Mouse (Mus musculus): ENCODE data around the gene Gnb1. TPM values are rescaled to one million over a fixed set of nuclear protein-coding genes. Genes with fewer than 3 reads are reported as not detected.
A peak's percentile ranks its signal among the peaks of the same experiment; 100 is the strongest.

Gnb1 gene
- total RNA-seq, 1 experiment from 2014 or later, result 120 TPM

DNA sequence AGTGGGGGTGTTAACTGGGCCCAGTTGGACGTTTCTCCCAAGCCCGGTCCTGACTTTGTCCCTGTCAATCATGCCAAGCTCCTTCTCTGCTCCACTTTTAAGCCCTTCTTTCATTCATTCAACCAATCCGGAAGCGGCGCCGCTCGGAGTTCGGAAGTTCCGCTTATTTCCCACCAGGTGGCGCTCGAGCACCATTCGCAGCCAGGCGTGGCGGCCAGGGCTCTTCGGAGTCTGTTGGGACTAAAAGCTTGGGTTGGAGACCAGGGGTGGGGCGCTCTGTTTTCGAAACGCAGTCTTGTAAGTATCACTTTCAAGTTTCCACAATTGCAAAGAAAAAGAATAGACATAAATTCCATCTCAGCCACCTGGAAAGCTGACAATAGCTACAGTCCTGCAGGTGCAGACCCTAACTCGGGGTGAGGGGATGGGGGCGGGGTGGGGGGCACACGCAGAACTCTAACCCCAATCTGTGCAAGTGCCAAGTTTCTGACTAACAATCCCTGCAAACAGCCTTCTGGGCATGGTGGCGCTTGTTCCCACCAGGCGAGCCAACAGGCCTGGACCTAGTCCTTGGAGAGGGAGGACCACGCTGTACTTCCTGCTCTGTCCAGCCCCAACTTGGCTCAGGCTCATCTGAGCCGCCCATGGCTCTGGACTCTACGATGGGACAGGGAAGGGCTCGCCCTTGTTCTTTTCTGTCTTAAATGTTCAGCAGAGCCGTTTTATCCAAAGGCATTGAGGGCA lies 9.6 kb upstream of the Gnb1 start:
- ATAC-seq (ENCODE audit: extremely low read depth, insufficient number of reproducible peaks, low FRiP score, poor library complexity, severe bottlenecking), result peak; percentile 86

DNA sequence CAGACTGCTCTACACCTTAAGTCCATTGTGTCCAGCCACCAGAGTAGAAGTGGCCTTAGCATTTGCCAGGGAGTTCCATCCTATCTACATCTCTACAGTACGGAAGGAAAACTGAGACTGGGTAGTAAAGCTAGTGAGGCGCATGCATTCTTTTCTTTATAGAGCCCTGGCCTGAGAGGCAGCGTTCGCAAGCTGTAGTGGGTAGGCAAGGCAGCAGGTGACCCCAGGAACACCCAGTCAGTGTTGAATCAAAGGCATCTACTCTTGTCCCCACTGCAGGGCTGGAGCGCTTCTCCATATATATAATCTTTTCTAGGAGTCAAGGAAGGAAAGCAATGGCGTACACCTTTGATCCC lies 9.1 kb upstream of the Gnb1 start:
- no peak for ATAC-seq (ENCODE audit: extremely low read depth, insufficient number of reproducible peaks, low FRiP score, poor library complexity, severe bottlenecking)

DNA sequence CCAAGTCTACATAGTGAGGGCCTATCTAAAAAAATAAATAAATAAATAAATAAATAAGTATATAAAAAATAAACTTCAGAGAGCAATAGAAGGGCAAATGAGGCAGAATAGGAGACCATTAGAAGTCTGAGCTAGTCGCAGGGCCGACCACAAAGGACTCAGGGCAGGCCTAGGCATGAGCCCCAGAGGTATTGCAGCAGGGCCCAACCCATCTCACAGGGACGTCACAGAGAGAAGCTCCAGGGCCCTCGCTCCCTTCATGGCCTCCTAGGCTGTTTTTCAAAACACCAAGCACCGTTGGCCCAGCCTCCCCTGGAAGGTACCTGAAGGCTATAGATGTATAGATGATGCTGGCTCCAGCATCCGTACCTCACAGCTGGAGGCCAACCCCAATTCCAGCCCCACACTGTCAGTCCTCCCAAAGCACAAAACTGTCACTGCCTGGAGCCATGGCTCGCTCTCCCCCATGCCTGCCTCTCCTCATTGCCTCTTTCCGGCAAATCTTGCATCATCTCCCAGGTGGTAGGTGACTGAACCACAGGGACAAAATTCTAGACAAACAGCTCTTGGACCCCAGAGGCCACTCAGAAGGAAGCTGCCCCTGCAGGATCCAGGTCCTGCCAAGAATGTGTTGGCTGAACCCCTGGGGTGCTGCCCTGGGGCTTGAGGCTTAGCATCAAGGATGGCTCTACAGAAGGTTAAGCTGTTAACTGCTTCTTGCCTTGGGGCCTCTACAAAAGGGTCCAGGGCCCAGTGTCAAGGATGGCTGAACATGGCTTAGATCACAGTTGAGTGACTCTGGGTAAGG lies 8.2 kb upstream of the Gnb1 start:
- no peak for ATAC-seq (ENCODE audit: extremely low read depth, insufficient number of reproducible peaks, low FRiP score, poor library complexity, severe bottlenecking)

DNA sequence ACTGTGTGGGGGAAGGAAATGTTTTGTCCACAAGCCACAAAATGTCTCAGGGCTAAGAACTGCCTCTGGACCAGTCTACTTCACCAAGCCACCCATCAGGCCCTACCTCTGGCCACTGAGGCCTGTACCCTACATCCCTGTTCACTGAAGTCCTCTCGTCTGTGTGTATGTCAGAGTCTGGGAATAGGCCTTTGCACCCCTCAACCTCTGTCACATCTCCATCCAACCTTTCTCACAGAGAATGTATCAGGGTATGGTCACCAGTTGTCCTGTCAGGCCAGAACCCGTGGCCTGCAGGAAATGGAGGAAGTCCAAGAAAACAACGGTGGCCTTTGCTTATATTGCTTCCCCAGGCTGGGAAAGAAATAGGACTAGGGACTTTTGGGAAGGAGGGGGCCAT lies 5.6 kb upstream of the Gnb1 start:
- ATAC-seq (ENCODE audit: extremely low read depth, insufficient number of reproducible peaks, low FRiP score, poor library complexity, severe bottlenecking), result no peak

DNA sequence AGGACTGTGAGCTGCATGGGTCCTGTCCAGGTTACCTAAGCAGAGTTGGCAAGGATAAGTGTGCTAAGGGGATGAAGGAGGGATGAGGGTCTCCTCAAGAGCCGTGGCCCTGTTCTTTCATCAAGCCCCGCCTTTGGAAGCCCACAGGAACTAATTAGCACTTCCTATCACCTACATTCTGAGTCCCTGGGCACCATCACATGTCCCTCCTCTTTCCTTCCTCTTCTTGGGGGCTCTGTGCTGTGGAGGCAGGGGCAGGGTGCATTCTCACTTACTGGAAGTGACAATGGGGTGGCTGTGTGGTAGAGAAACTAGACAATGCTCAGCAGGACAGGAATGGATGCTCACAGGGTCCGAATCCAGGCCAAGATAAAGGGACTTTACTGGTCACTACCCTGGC lies 3.4 kb upstream of the Gnb1 start:
- ATAC-seq (ENCODE audit: extremely low read depth, insufficient number of reproducible peaks, low FRiP score, poor library complexity, severe bottlenecking), result peak; percentile 25; the same call in 1 of the 2 replicates

DNA sequence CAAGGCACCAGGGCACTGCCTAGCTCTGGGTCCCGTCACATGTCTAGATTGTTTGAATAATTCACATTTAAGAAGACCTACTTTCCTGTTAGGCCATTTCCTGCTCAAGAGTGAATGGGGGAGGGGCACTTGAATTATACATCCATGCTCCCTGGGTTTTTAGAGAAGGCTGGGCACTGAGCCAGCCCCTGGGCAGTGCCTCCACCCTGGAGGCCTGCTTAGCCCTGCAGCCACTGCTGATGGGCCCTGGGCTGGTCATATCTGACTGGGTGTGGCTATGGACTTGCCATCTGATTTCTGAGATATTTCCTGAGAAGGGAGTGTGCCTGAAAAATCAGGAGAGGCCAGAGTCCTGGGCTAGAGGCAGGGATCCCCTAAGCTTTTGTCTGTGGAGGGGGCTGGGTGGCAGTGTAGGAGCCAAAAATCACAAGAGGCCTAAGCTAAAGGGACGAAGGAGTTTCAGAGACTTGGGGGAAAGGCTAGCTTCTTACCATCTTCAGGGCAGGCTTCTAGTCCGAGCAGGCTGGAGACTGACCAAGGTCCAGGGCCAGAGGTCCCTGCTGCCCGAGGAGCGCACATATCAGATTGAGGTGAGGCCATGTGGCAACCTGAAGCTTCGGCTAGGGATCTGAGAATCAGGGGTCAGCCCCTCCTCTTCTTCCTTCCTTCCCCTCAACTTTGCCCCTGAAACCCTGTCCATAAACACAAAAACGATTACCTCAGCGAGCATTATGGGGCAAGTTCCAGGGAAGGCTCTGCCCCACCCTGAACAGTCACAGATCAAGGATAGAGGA lies 2.7 kb upstream of the Gnb1 start:
- ATAC-seq (ENCODE audit: extremely low read depth, insufficient number of reproducible peaks, low FRiP score, poor library complexity, severe bottlenecking), result no peak

DNA sequence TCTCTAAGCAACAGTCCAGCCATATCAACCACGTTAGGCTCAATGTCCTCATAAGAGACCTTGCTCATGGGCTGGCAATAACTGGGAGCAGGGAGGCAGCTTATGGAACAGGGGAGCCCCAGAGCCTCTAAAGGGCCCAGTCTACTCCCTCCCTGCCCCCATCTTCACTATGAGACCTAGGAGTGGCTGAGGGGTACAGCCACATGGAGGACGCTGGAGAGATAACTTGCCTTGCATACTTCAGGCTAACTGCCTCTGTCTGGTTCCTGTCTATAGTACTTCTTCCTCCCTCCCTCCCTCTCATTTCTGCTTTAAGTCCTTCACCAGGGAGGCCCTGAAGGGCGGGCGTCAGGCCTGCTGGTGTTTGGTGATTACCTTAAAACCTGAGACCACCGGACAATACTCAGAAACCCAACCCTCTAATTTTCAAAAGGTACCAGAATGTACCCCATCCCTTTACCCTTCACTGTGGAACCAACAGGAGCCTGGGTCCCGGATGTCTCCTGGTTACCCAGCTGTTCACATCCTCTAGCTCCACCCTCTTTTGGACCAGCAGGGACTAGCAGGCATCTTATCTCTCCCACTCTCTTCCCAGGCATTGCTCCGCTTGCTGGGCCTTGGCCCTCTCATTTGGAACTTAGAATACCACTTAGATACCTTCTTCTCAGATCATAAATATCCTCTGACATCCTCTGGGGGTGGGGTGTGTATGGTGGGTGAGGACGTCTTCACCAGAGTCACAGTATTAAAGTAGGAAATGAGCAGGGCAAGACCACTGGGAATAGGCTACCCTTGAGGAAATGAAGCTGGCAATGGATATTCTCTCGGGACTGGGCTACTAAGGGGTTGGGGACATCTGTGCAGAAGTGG lies 1.8 kb upstream of the Gnb1 start:
- no peak for ATAC-seq (ENCODE audit: extremely low read depth, insufficient number of reproducible peaks, low FRiP score, poor library complexity, severe bottlenecking)

DNA sequence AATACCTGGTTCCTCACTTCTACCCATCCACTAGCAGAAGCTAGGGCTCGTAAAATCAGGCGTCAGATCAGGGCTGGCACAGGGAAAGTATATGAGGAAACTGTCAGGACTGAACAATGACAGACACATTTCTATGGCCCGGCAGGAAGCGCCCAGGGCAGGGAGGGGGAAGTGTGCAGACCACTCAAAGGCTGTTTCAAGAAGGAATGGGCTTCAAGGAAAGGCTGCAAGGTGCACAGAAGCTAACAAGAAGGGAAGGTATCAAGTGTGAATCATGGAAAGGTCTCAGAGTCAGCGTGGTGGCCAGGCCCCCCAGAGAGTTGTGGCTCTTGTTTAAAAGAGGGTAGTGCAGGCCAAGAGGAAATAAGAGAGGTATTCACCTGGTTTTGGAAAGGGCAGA lies 705 bp upstream of the Gnb1 start:
- no peak for ATAC-seq (ENCODE audit: extremely low read depth, insufficient number of reproducible peaks, low FRiP score, poor library complexity, severe bottlenecking)

DNA sequence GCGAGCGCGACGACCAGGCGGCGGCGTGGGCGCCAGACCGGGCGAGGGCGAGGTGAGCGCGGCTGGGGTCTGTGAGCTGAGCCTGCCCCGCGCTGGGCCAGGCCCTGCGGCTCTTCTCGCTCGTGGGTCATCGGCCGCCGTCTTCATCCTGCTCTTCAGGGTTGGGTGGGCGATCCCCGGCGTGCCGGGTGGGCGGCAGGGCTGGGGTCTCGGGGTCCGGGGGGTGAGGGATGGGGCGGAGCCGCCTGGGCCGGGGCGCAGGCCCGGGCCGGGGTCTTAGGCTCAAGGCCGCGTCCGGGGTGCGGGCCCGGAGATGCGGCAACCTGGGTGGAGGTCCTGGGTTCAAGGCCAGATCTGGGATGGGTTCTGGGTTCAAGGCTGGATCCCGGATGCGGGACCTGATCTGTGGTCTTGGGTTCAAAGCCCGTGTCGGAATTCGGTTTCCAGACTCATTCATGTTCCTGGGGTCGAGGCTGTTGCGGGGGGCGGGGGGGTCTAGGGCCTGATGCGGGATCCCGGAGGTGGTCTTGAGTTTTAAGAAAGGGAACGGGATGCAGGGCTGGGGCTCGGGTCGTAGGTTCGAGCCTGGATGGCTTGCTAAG lies 469 bp downstream of the Gnb1 start:
- ATAC-seq (ENCODE audit: extremely low read depth, insufficient number of reproducible peaks, low FRiP score, poor library complexity, severe bottlenecking), result no peak

DNA sequence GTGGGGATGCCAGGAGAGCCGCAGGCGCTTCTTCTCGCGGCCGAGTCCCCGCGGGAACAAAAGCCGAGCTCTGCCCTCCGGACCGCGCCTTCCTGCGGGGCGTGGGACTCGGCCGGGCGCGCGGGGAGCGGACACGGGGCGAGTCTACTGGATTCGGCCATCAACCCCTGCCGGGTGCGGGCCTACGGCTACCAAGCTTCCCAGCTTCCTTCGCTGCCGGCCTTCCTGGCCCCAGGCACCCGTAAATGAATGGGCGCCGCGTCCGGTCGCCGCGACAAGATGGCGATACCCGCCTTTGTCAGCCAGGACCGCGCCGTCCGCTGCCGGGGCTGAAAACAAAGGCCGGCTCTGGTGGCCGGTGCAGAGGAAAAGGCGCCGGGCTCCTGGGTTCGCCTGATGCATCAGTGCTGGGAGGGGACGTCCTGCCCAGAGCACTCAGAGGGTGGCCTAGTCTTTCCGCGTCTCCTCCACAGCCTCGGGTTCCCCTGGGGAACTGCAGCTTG lies 1.0 kb downstream of the Gnb1 start:
- peak; percentile 13; the same call in 1 of the 2 replicates for ATAC-seq (ENCODE audit: extremely low read depth, insufficient number of reproducible peaks, low FRiP score, poor library complexity, severe bottlenecking)

DNA sequence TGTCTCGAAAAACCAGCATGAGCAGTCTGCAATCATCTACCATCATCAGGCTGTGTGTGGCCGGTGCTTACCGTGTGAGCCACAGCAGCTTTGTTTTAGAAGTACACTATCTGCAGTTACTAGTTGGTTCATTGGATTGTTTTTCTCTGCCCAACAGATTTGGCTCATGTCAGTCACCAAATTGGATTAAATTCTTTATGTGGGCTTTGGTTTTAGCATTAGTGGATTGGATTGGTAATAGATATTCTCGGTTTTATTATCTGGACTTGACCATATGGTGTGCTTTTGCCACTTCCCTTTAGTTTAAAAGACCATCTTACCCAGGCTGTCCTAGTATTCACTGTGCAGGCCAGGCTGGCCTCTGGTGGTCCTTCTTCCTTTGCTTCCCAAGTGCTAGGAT lies 3.7 kb downstream of the Gnb1 start:
- no peak for ATAC-seq (ENCODE audit: extremely low read depth, insufficient number of reproducible peaks, low FRiP score, poor library complexity, severe bottlenecking)

DNA sequence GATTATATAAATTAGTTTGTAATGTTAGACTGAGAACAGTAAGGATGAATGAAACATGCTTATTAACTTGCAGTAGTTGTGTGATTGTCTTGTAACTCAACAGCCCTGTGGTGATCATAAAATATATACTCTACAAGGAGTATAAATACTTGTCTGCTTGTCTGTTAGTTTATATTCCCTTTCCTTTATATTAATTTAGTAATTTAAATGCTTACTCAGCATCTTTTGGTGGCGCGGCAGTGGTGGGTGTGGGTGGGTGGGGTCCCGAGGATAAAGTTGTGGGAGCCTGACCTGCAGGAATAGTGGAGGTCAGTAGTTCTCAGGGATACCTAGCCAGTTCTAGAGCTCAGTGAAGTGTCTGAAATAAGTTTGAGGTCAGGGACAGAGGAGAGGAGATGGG lies 6.8 kb downstream of the Gnb1 start:
- ATAC-seq (ENCODE audit: extremely low read depth, insufficient number of reproducible peaks, low FRiP score, poor library complexity, severe bottlenecking), result no peak

DNA sequence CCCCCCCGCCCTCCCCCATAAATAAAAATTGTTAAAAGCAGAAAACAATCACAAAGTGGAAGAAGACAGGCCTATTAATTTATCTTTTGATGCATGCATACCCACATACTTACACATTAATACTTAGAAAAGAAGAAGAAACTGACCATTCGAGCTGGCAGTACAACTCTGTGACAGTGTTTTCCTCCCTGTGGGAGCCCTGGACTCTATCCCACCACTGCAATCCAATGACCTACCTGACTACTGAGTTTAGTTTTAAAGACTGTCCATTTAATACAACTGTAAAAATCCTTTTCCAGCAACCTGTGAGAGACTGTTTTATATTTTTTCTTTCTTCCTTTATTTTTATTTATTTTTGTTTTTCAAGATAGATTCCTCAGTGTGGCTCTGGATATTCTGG lies 10.0 kb downstream of the Gnb1 start:
- ATAC-seq (ENCODE audit: extremely low read depth, insufficient number of reproducible peaks, low FRiP score, poor library complexity, severe bottlenecking), result no peak

DNA sequence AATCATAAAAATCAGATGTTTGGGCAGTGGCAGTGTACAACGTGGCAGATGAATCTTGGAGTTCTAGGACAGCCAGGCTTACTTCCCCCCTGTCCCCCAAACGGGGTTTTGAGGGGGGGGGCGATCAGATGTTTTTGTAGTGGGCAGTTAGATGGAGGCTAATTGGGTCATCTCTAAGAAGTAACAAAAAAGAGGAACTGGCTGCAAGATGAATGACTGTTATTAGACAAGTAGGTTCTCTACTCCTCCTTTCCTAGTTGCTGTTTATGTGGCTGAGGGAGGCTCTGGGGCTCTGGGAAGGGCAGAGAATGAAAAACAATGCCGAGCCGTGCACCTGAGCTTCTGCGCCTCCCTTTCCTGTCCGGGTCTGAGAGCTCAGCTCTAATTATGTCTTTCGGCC lies 13.9 kb downstream of the Gnb1 start:
- peak; percentile 19; the same call in 1 of the 2 replicates for ATAC-seq (ENCODE audit: extremely low read depth, insufficient number of reproducible peaks, low FRiP score, poor library complexity, severe bottlenecking)

DNA sequence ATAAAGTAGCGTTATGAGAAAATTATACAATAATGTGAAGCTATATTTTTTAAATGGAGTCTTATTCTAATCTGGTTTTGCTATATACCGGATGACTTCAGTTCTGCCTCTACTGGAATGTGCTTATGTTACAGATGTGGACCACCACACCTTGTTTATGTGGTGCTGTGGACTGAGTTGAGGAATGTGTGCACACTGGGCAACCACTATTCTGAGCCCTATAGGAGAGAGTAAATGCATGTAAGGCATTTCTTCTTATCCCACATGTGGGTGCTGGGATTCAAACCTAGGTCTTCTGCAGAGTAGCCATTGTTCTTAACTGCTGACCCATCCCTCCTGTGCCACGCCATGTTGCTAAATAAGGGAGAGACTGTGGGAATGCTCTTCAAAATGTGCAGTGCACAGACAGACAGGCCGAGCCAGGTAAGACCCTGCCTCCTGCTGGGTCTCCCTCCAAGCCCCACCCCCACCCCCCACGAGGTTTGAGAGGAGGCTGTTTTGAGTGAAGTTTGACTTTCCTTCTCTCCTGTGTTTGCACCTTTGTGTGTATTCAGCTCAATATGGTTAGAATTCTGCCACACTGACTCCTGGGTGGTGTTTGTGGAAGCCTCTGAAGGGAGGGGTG lies 14.6 kb downstream of the Gnb1 start:
- ATAC-seq (ENCODE audit: extremely low read depth, insufficient number of reproducible peaks, low FRiP score, poor library complexity, severe bottlenecking), result no peak

DNA sequence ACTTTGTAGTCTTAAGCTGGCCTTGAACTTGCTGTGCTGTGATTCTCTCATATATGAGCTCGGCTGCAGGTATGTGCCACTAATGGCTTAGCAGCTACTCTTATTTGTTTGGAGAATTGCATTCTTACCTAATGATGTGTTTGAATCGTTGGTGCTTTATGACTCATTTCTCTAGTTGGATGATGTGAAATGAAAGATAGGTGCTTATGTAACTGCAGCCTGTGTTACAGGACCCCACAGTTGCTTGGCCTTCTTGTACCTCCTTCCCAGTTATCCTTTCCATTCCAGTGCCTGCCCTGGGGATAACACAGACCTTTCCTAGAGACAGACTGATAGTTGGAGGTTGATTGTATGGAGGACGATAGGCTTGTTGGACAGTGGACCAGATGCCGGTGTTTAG lies 17.5 kb downstream of the Gnb1 start:
- ATAC-seq (ENCODE audit: extremely low read depth, insufficient number of reproducible peaks, low FRiP score, poor library complexity, severe bottlenecking), result no peak

DNA sequence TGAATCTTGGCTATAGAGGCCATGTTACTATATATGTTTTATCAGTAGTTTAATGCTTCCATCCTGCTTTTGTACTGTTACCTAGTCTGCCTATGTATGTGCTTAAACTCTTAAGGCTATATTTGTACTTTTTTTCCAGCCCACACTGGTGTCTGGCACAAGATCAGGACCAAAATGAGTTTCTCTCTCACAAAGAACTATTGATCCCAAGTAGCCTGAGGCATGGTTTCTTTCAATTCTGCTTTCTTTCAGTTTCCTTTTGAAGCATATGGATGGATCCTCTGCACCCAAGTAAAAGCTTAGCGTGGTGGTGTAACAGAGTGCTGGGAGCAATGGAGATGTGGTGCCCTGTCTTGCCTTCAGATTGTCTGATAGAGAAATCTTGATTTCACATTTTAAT lies 19.8 kb downstream of the Gnb1 start:
- ATAC-seq (ENCODE audit: extremely low read depth, insufficient number of reproducible peaks, low FRiP score, poor library complexity, severe bottlenecking), result no peak

DNA sequence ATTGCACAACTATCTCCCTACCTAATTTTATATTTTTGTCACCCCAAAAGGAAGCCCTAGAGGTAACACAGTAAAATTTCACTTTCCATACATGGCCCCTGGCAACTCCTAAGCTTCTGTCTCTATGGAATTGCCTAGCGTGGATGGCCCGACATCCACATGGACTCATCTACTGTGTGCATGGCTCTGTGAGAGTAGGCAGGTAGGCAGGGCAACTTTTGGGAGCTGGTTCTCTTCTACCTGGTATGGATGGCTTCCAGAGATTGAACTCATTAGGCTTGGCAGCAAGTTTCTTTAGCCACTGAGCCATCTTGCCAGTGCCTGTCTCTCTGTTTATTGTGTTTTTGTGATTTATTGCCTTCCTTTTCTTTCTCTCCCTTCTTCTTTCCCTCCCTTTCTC lies 23.6 kb downstream of the Gnb1 start:
- ATAC-seq (ENCODE audit: extremely low read depth, insufficient number of reproducible peaks, low FRiP score, poor library complexity, severe bottlenecking), result no peak
